Comparison of ENCODE assay signal across 16 mouse cellular contexts in the genomic region with DNA sequence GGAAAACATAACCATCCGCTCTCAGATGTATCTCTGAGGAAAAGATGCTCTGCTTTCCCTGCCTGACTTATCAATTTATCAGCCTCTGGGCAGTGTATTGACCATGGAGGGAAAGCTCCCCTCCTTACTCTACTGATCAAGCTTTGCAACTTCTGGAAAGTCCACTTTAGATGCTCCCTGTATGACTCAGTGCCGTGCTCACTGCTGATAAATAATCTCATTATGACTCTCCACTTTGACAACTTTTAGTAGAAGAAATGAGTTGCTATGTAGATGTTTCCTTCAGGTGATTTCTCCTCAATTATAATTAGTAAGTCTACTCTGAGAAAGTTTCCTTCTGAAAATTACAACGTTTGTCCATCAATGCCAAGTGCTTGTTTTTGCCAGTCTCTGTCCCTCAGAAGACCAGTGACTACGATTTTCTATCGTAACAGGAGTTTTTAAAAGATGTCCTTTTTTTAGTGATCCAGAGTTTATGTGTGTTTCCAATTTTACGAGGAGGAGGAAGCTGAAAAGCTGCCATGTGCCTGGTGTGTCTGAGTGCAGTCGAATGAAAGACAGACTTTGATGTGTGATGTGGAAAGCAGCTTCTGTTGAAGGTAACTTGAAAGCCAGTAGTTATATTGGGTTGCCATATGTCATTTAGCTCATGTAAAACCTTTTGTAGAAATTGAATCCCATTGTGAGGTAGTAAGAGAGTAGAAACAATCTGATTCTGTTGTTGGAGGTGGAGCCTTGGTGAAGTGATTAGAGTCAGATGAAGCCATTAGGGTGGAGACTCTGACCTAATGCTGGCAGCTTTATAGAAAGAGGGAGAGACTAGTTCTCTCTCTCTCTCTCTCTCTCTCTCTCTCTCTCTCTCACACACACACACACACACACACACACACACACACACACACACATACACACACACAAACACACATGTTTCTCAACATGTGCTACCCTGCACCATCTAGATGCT.
"Had no signal": no experiment of that assay in that cellular context is flagged by ENCODE, and none has a peak within 500 bp of the region (broad histone marks: within the 10 kb centered on the region; RNA-seq: fewer than 3 reads in every experiment).

No protein-coding gene starts in this region.

- ATAC-seq: midbrain, embryonic 15.5 days had no signal

- H3K27me3 ChIP-seq: liver, embryonic 13.5 days; midbrain, embryonic 12.5 days; midbrain, embryonic 15.5 days; neural tube, embryonic 12.5 days; neural tube, embryonic 15.5 days had no signal

- H3K4me1 ChIP-seq: liver, embryonic 13.5 days; midbrain, embryonic 12.5 days; midbrain, embryonic 15.5 days; neural tube, embryonic 12.5 days; neural tube, embryonic 15.5 days had no signal

- H3K9me3 ChIP-seq: liver, embryonic 13.5 days; midbrain, embryonic 12.5 days; midbrain, embryonic 15.5 days; neural tube, embryonic 12.5 days; neural tube, embryonic 15.5 days had no signal

- H3K4me2 ChIP-seq: liver, embryonic 13.5 days; midbrain, embryonic 12.5 days; midbrain, embryonic 15.5 days; neural tube, embryonic 12.5 days; neural tube, embryonic 15.5 days had no signal

- H3K4me3 ChIP-seq: liver, embryonic 13.5 days; midbrain, embryonic 12.5 days; midbrain, embryonic 15.5 days; neural tube, embryonic 12.5 days; neural tube, embryonic 15.5 days had no signal

- H3K36me3 ChIP-seq: liver, embryonic 13.5 days; midbrain, embryonic 12.5 days; midbrain, embryonic 15.5 days; neural tube, embryonic 12.5 days; neural tube, embryonic 15.5 days had no signal

- H3K27ac ChIP-seq: liver, embryonic 13.5 days; midbrain, embryonic 12.5 days; midbrain, embryonic 15.5 days; neural tube, embryonic 12.5 days; neural tube, embryonic 15.5 days had no signal

- H3K9ac ChIP-seq: liver, embryonic 13.5 days; midbrain, embryonic 12.5 days; midbrain, embryonic 15.5 days; neural tube, embryonic 12.5 days; neural tube, embryonic 15.5 days had no signal

- DNase-seq: kidney, adult 9 months; kidney, postnatal 14 days; kidney, postnatal 4 days; liver, embryonic 13.5 days; lung, adult 2 months; lung, postnatal 14 days; lung, postnatal 4 days; retina, postnatal 1 day; right cerebral cortex, postnatal 25 days; spleen, adult 18-20 months; thymus, adult 18-20 months; thymus, postnatal 36 days had no signal
